Mouse (Mus musculus) MEL (cell line): ENCODE results near the gene Ripply3. TPM values are rescaled to one million over a fixed set of nuclear protein-coding genes. Genes with fewer than 3 reads are reported as not detected.

Experiments
- DNase-seq: peaks from one replicate; pipeline ENCODE4 v3.0.0; 2011; ENCODE audit warnings: low read depth, low spot score
- H3K27ac ChIP-seq: 2 replicates; pipeline ENCODE4 v1.5.1; 2012; ENCODE audit warnings: low read depth, mild to moderate bottlenecking, control low read depth, low read length, moderate library complexity; ENCODE audit not compliant: control insufficient read depth
- H3K27me3 ChIP-seq, 2 experiments: fragments of 150-350 bp in 1 of 2; sonication (generic) in 1 of 2; 2 replicates each; pipeline ENCODE4 v1.6.1; 2012; ENCODE audit warnings: low read length in 2 of 2, mild to moderate bottlenecking in 2 of 2, improper control_type of control experiment in 1 of 2, moderate library complexity in 1 of 2; ENCODE audit not compliant: insufficient read depth in 2 of 2, control insufficient read depth in 1 of 2
- H3K36me3 ChIP-seq, 2 experiments: 2 replicates each; pipeline ENCODE4 v1.6.1; 2012 to 2014; ENCODE audit warnings: low read length in 2 of 2, improper control_type of control experiment in 1 of 2, inconsistent platforms in 1 of 2, mild to moderate bottlenecking in 1 of 2; ENCODE audit not compliant: insufficient read depth in 2 of 2, control insufficient read depth in 1 of 2
- H3K4me1 ChIP-seq, 2 experiments: fragments of 150-350 bp in 1 of 2; sonication (generic) in 1 of 2; 2 replicates each; pipeline ENCODE4 v1.6.1; 2012; ENCODE audit warnings: low read length in 2 of 2, improper control_type of control experiment in 1 of 2, mild to moderate bottlenecking in 1 of 2; ENCODE audit not compliant: insufficient read depth in 2 of 2, control insufficient read depth in 1 of 2
- H3K4me3 ChIP-seq, 2 experiments: fragments of 150-350 bp in 1 of 2; sonication (generic) in 1 of 2; 2 replicates each; pipeline ENCODE4 v1.5.1; 2012; ENCODE audit warnings: low read depth in 2 of 2, low read length in 2 of 2, mild to moderate bottlenecking in 2 of 2, moderate library complexity in 2 of 2, control low read depth in 1 of 2, improper control_type of control experiment in 1 of 2; ENCODE audit not compliant: control insufficient read depth in 1 of 2, insufficient read depth in 1 of 2
- H3K79me2 ChIP-seq: 2 replicates; pipeline ENCODE4 v1.6.1; 2012; ENCODE audit warnings: mild to moderate bottlenecking, low read length, moderate library complexity; ENCODE audit not compliant: control insufficient read depth, poor library complexity, insufficient read depth
- H3K9ac ChIP-seq: 2 replicates; pipeline ENCODE4 v1.6.1; 2012; ENCODE audit warnings: low read depth, mild to moderate bottlenecking, control low read depth, low read length, moderate library complexity; ENCODE audit not compliant: control insufficient read depth, poor library complexity, severe bottlenecking
- H3K9me3 ChIP-seq: fragments of 150-350 bp; sonication (generic); replicated peaks from 2 replicates; pipeline ENCODE4 v1.6.1; 2012; ENCODE audit warnings: mild to moderate bottlenecking, low read length, improper control_type of control experiment, moderate library complexity; ENCODE audit not compliant: insufficient read depth
- CHD1 ChIP-seq: IDR thresholded peaks from 2 replicates; pipeline ENCODE4 v1.6.1; 2012; ENCODE audit warnings: low read depth, mild to moderate bottlenecking, inconsistent platforms, low read length, improper control_type of control experiment
- CTCF ChIP-seq, 3 experiments: IDR thresholded peaks in 2 of 3; conservative IDR thresholded peaks in 1 of 3; 2 replicates each; pipeline ENCODE4 v1.5.1; 2011 to 2012; ENCODE audit warnings: low read length in 3 of 3, low read depth in 2 of 3, mild to moderate bottlenecking in 2 of 3, improper control_type of control experiment in 1 of 3, inconsistent platforms in 1 of 3, mixed read lengths in 1 of 3, moderate library complexity in 1 of 3; ENCODE audit not compliant: control insufficient read depth in 1 of 3, insufficient read depth in 1 of 3, poor library complexity in 1 of 3, severe bottlenecking in 1 of 3
- E2F4 ChIP-seq: IDR thresholded peaks from 2 replicates; pipeline ENCODE4 v1.6.1; 2011; ENCODE audit warnings: low read depth, low read length, improper control_type of control experiment, borderline replicate concordance
- EP300 ChIP-seq, 2 experiments: IDR thresholded peaks; 2 replicates each; pipeline ENCODE4 v1.6.1; 2011; ENCODE audit warnings: improper control_type of control experiment in 2 of 2, low read length in 2 of 2, low read depth in 1 of 2, mild to moderate bottlenecking in 1 of 2
- ETS1 ChIP-seq: IDR thresholded peaks from 2 replicates; pipeline ENCODE4 v1.6.1; 2012; ENCODE audit warnings: low read depth, mild to moderate bottlenecking, inconsistent platforms, low read length, improper control_type of control experiment, moderate library complexity
- GABPA ChIP-seq: IDR thresholded peaks from 2 replicates; pipeline ENCODE4 v1.6.1; 2012; ENCODE audit warnings: low read depth, mild to moderate bottlenecking, inconsistent platforms, low read length, improper control_type of control experiment, moderate library complexity
- HCFC1 ChIP-seq: IDR thresholded peaks from 2 replicates; pipeline ENCODE4 v1.6.1; 2012; ENCODE audit warnings: low read depth, mild to moderate bottlenecking, inconsistent platforms, low read length, improper control_type of control experiment, moderate library complexity
- JUND ChIP-seq: IDR thresholded peaks from 2 replicates; pipeline ENCODE4 v1.6.1; 2011; ENCODE audit warnings: low read depth, mild to moderate bottlenecking, improper control_type of control experiment, low read length
- MAFK ChIP-seq: IDR thresholded peaks from 2 replicates; pipeline ENCODE4 v1.6.1; 2011; ENCODE audit warnings: low read depth, mild to moderate bottlenecking, low read length, improper control_type of control experiment, borderline replicate concordance
- MAZ ChIP-seq: IDR thresholded peaks from 2 replicates; pipeline ENCODE4 v1.6.1; 2012; ENCODE audit warnings: low read depth, mild to moderate bottlenecking, inconsistent platforms, low read length, improper control_type of control experiment
- MYB ChIP-seq: IDR thresholded peaks from 2 replicates; pipeline ENCODE4 v1.6.1; 2011; ENCODE audit warnings: mild to moderate bottlenecking, low read depth, low read length, improper control_type of control experiment
- MYC ChIP-seq: IDR thresholded peaks from 2 replicates; pipeline ENCODE4 v1.6.1; 2011; ENCODE audit warnings: low read depth, mild to moderate bottlenecking, low read length, improper control_type of control experiment, moderate library complexity
- NELFE ChIP-seq: IDR thresholded peaks from 2 replicates; pipeline ENCODE4 v1.6.1; 2011; ENCODE audit warnings: low read depth, low read length, improper control_type of control experiment
- SMC3 ChIP-seq: IDR thresholded peaks from 2 replicates; pipeline ENCODE4 v1.6.1; 2011; ENCODE audit warnings: low read depth, low read length, improper control_type of control experiment
- TBP ChIP-seq: IDR thresholded peaks from 2 replicates; pipeline ENCODE4 v1.8.0; 2011; ENCODE audit warnings: low read depth, low read length, improper control_type of control experiment
- USF1 ChIP-seq: IDR thresholded peaks from 2 replicates; pipeline ENCODE4 v1.6.1; 2014; ENCODE audit warnings: low read depth, mild to moderate bottlenecking, inconsistent platforms, low read length, improper control_type of control experiment, moderate library complexity
- USF2 ChIP-seq, 2 experiments: IDR thresholded peaks; 2 replicates each; pipeline ENCODE4 v1.6.1; 2011 to 2012; ENCODE audit warnings: improper control_type of control experiment in 2 of 2, low read length in 2 of 2, borderline replicate concordance in 1 of 2, inconsistent platforms in 1 of 2, low read depth in 1 of 2, mild to moderate bottlenecking in 1 of 2; ENCODE audit not compliant: insufficient read depth in 1 of 2
- ZC3H11A ChIP-seq: IDR thresholded peaks from 2 replicates; pipeline ENCODE4 v1.6.1; 2012; ENCODE audit warnings: low read depth, mild to moderate bottlenecking, inconsistent platforms, low read length, improper control_type of control experiment
- ZMIZ1 ChIP-seq: IDR thresholded peaks from 2 replicates; pipeline ENCODE4 v1.6.1; 2012; ENCODE audit warnings: low read depth, mild to moderate bottlenecking, inconsistent platforms, low read length, improper control_type of control experiment, moderate library complexity
- ZNF384 ChIP-seq: IDR thresholded peaks from 2 replicates; pipeline ENCODE4 v1.6.1; 2012; ENCODE audit warnings: low read depth, mild to moderate bottlenecking, inconsistent platforms, low read length, improper control_type of control experiment
- polyA plus RNA-seq, 2 experiments: library from polyadenylated mRNA; stranded (reverse) in 1 of 2; unstranded in 1 of 2; fragments of >175 nt in 1 of 2; fragments of >200 nt in 1 of 2; gene quantifications; 2 replicates each; pipeline versions ENCODE4 v1.2.1 to v1.2.4; 2012; ENCODE audit warnings: low replicate concordance in 2 of 2, low read depth in 1 of 2; ENCODE audit not compliant: insufficient read length in 2 of 2, insufficient read depth in 1 of 2, missing spikeins in 1 of 2
- total RNA-seq: library from RNA; depleted of rRNA; stranded (reverse); fragments of 300-350 nt; gene quantifications from 2 replicates; pipeline ENCODE4 v1.2.3, GENCODE M21; 2012

Gene Ripply3
- total and polyA plus RNA-seq, 3 experiments: 0.18 to 0.35 TPM; not detected in 1

DNA sequence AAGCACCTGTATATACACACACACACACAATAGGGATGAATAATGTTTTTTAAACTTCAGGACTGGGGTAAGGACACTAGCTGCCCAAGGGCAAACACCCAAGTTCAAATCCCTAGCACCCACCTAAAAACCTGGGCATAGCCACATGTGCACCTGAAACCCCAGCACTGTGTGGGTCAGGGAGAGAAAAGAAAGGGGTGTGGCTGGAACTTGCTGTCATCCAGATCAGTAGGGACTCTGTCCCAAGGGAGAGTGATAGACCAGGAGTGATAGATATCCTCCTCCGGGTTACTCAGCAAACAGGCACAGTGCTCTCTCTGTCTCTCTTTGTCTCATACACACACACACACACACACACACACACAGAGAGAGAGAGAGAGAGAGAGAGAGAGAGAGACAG, 16.8 kb upstream of the Ripply3 start:
- Histone ChIP-seq H3K36me3 (peaks cover 0 to 15% of the 10 kb centered on the region in 2 experiments; a peak in 2 of 4 replicates), H3K4me1 (peaks cover 9 to 13% of the 10 kb centered on the region in 2 experiments), H3K4me3 (no peak overlapping the region; a peak in 1 of 4 replicates), H3K79me2 (peaks cover 1% of the 10 kb centered on the region; the same call in 1 of the 2 replicates), H3K27me3 (no peaks in the 10 kb centered on the region)
- no peak for DNase-seq
- TF ChIP-seq MYC (no peak), CHD1 (no peak), CTCF (IDR thresholded peaks at IDR 0.05 in 2 of 3, conservative IDR thresholded peaks at IDR 0.05 in 1 of 3; ENCODE audit: control insufficient read depth in 1 of 3, insufficient read depth in 1 of 3, low read depth in 2 of 3, low read length in 3 of 3, poor library complexity in 1 of 3, severe bottlenecking in 1 of 3) (no peak), GABPA (no peak), ETS1 (no peak), TBP (no peak), ZMIZ1 (no peak), ZNF384 (no peak), MAZ (no peak), MYB (no peak)
- TF ChIP-seq, all 39 proteins: peak for 0
- H3K27ac ChIP-seq: no peak overlapping the region
- H3K9me3 ChIP-seq: no peaks in the 10 kb centered on the region
- no peak overlapping the region; the same call in 1 of the 2 replicates for H3K9ac ChIP-seq

- TF ChIP-seq ZNF384 (no peak), JUND (no peak), EP300 (IDR thresholded peaks at IDR 0.05; ENCODE audit: low read depth in 1 of 2, low read length in 2 of 2) (no peak), USF2 (IDR thresholded peaks at IDR 0.05; ENCODE audit: borderline replicate concordance in 1 of 2, insufficient read depth in 1 of 2, low read depth in 1 of 2, low read length in 2 of 2) (no peak), MYB (no peak), NELFE (no peak), ZC3H11A (no peak), E2F4 (no peak), MAZ (no peak), MYC (no peak), MAFK (no peak), HCFC1 (no peak), CHD1 (no peak), USF1 (no peak), SMC3 (no peak)
- DNase-seq: no peak
- Histone ChIP-seq H3K27ac (no peak overlapping the region), H3K9me3 (no peaks in the 10 kb centered on the region), H3K4me1 (peaks cover 11 to 13% of the 10 kb centered on the region in 2 experiments), H3K79me2 (peaks cover 1% of the 10 kb centered on the region; the same call in 1 of the 2 replicates), H3K9ac (peak overlapping the region; percentile 88), H3K36me3 (peaks cover 0 to 15% of the 10 kb centered on the region in 2 experiments; a peak in 2 of 4 replicates), H3K27me3 (no peaks in the 10 kb centered on the region), H3K4me3 (peak overlapping the region in 1 of 2 experiments; percentile 78; a peak in 2 of 4 replicates)
Observed at GRCm38 (mm10) chr16:94311931-94312330, 16.3 kb upstream of the Ripply3 start.
